Mouse (Mus musculus) thymus, postnatal 10 days (tissue): Measurements from ENCODE around the gene Krtap9-3.

Experiments
- DNase-seq, 2 experiments: peaks; one replicate each; pipeline ENCODE4 v3.0.0; 2021; ENCODE audit warnings: low spot score in 2 of 2

Gene Krtap9-3

GRCm38 (mm10) chr11:99566530-99566929 is 31.4 kb downstream of the Krtap9-3 start, which contains the start of gene Krtap3-1:
Gene Krtap3-1 (minus strand): TSS chr11:99566630.
- DNase-seq, result no peak

GRCm38 (mm10) chr11:99562580-99562979 is 35.3 kb downstream of the Krtap9-3 start:
- no peak for DNase-seq

- DNase-seq, result no peak
Observed at GRCm38 (mm10) chr11:99559366-99559765, 38.5 kb downstream of the Krtap9-3 start, which contains the start of gene Gm11939. Gene Gm11939 (minus strand): TSS chr11:99559466.

GRCm38 (mm10) chr11:99557976-99558745 is 39.7 kb downstream of the Krtap9-3 start:
- DNase-seq, result no peak

- DNase-seq, result no peak
Observed at GRCm38 (mm10) chr11:99556753-99557152, 41.2 kb downstream of the Krtap9-3 start, which contains the start of gene Krtap3-2. Gene Krtap3-2 (minus strand): TSS chr11:99556853.

GRCm38 (mm10) chr11:99556195-99556594 is 41.7 kb downstream of the Krtap9-3 start:
- no peak for DNase-seq

- DNase-seq, result no peak
Observed at GRCm38 (mm10) chr11:99550765-99551164, 47.1 kb downstream of the Krtap9-3 start, which contains the start of gene Krtap3-3. Gene Krtap3-3 (minus strand): TSS chr11:99550865.

- DNase-seq, result no peak
Observed at GRCm38 (mm10) chr11:99547892-99548291, 50.0 kb downstream of the Krtap9-3 start.
